ENCODE assay signal across 13 mouse cellular contexts in the genomic region with DNA sequence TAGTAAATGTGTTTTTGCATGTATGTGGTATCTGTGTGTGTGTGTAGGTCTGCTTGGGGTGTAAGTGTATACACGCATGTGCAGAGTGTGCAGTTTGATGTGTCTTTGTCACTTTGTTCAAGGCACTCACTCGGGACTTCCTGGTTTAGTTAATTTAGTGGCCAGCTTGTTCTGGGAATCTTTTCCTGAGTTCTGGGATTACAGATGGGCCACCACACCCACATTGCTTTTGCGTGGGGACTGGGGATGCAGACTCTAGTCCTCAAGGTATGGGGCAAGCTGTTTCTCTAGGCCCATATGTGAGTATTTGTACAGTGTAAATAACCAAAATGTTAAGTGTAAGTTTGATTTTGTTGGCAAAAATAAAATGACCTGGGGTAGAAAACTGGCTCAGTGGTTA.
"Had no signal": no experiment of that assay in that cellular context is flagged by ENCODE, and none has a peak within 500 bp of the region (broad histone marks: within the 10 kb centered on the region; RNA-seq: fewer than 3 reads in every experiment).

No protein-coding gene starts in this region.

- H3K9me3 ChIP-seq: limb, embryonic 10.5 days; midbrain, embryonic 12.5 days; neural tube, embryonic 13.5 days; stomach, embryonic 15.5 days had no signal

- H3K4me2 ChIP-seq: midbrain, embryonic 12.5 days; neural tube, embryonic 13.5 days; stomach, embryonic 15.5 days had no signal

- H3K4me1 ChIP-seq: limb, embryonic 10.5 days; midbrain, embryonic 12.5 days; stomach, embryonic 15.5 days had no signal

- H3K36me3 ChIP-seq: midbrain, embryonic 12.5 days; neural tube, embryonic 13.5 days; stomach, embryonic 15.5 days had no signal

- H3K27me3 ChIP-seq: midbrain, embryonic 12.5 days; neural tube, embryonic 13.5 days; stomach, embryonic 15.5 days had no signal

- H3K4me3 ChIP-seq: left cerebral cortex, adult 2 months; limb, embryonic 10.5 days; midbrain, embryonic 12.5 days; neural tube, embryonic 13.5 days; stomach, embryonic 15.5 days had no signal

- DNase-seq: kidney, adult 8-10 months; kidney, postnatal 25 days; lung, adult 18-20 months; retina, postnatal 1 day; thymus, adult 2 months; thymus, postnatal 25 days had no signal

- H3K27ac ChIP-seq: left cerebral cortex, adult 2 months; limb, embryonic 10.5 days; midbrain, embryonic 12.5 days; neural tube, embryonic 13.5 days; stomach, embryonic 15.5 days had no signal

- ATAC-seq: intestine, embryonic 16.5 days; midbrain, embryonic 16.5 days had no signal

- H3K9ac ChIP-seq: midbrain, embryonic 12.5 days; neural tube, embryonic 13.5 days; stomach, embryonic 15.5 days had no signal
